In the genomic region with DNA sequence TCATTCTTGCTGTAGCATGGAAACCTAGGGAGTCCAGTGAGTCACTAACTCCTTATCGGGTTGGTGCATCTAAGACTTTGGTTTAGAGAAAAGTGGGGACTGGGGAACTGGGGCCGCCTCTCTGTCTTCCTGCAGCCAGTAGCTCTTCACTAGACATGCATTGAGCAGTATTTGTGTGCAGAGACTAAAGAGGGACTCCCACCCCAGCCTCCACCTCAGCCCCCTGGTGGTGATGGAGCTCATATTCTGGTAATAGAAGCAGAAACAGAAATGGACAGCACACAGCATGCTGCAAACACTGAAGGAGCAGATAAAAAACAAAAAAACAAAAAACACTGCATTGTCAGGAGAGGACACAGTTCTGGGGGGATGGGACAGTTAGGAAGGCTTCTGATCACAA, we compare ENCODE assay signal across 9 mouse cellular contexts.
DNase-seq lines count a peak whose midpoint lies in the region; ATAC-seq and TF ChIP-seq lines count a peak whose summit lies in the region.
"Had no signal": no experiment of that assay in that cellular context is flagged by ENCODE, and none has a peak within 500 bp of the region (broad histone marks: within the 10 kb centered on the region; RNA-seq: fewer than 3 reads in every experiment).

No protein-coding gene starts in this region.

- H3K79me2 ChIP-seq in liver, adult 2 months (ENCODE audit: control insufficient read depth, insufficient read depth, low read length), result no peaks in the 10 kb centered on the region

- no peak overlapping the region for H3K27ac ChIP-seq in liver, adult 2 months (replicated peaks; ENCODE audit: insufficient read depth, low read depth, low read length)
- no peak overlapping the region for H3K27ac ChIP-seq in liver, embryonic 12.5 days
- H3K27ac ChIP-seq in midbrain, embryonic 13.5 days, result no peak overlapping the region

- no peaks in the 10 kb centered on the region for H3K36me3 ChIP-seq in liver, adult 2 months (ENCODE audit: control insufficient read depth, insufficient read depth, low read length)
- no peaks in the 10 kb centered on the region for H3K36me3 ChIP-seq in liver, embryonic 12.5 days
- no peaks in the 10 kb centered on the region for H3K36me3 ChIP-seq in midbrain, embryonic 13.5 days
- H3K36me3 ChIP-seq: G1E had no signal

- no peak overlapping the region for H3K4me2 ChIP-seq in liver, embryonic 12.5 days
- no peak overlapping the region for H3K4me2 ChIP-seq in midbrain, embryonic 13.5 days (replicated peaks)

- H3K27me3 ChIP-seq in liver, adult 2 months (ENCODE audit: control insufficient read depth, insufficient read depth, low read length), result no peaks in the 10 kb centered on the region
- no peaks in the 10 kb centered on the region for H3K27me3 ChIP-seq in liver, embryonic 12.5 days (replicated peaks)
- H3K27me3 ChIP-seq in midbrain, embryonic 13.5 days, result no peaks in the 10 kb centered on the region

- H3K4me3 ChIP-seq in liver, adult 2 months (ENCODE audit: insufficient read depth, low read depth, low read length), result no peak overlapping the region
- no peak overlapping the region for H3K4me3 ChIP-seq in liver, embryonic 12.5 days
- no peak overlapping the region for H3K4me3 ChIP-seq in midbrain, embryonic 13.5 days (replicated peaks)

- no peak for TF ChIP-seq POLR2A in liver, adult 2 months (IDR thresholded peaks at IDR 0.05; ENCODE audit: extremely low read depth, insufficient read depth, low read length)

- intact Hi-C loops in left cerebral cortex, postnatal 14 days (cut with DNase I), result no loop called here

- DNase-seq in cerebellum, postnatal 14 days, result peak; percentile 32 to 55
- no peak for DNase-seq in cerebellum, adult 11-12 months
- DNase-seq in liver, adult 2 months (ENCODE audit: extremely low read depth, low read depth, low spot score), result no peak
- peak; percentile 55 for DNase-seq in embryo, embryonic 10.5 days (ENCODE audit: low spot score)
- DNase-seq in left cerebral cortex, postnatal 14 days (ENCODE audit: low spot score in 2 of 2), result no peak

- H3K4me1 ChIP-seq in liver, adult 2 months (ENCODE audit: control insufficient read depth, insufficient read depth, low read length), result peaks cover 13% of the 10 kb centered on the region
- peaks cover 29% of the 10 kb centered on the region for H3K4me1 ChIP-seq in liver, embryonic 12.5 days
- no peaks in the 10 kb centered on the region for H3K4me1 ChIP-seq in midbrain, embryonic 13.5 days (replicated peaks)

- WGBS in liver, adult 2 months, result 95% methylated on average over 2 of the region's 2 CpGs
- WGBS in liver, embryonic 12.5 days (ENCODE audit: insufficient replicate concordance), result 60% methylated on average over 2 of the region's 2 CpGs
- WGBS in midbrain, embryonic 13.5 days, result 75% methylated on average over 2 of the region's 2 CpGs

- no peaks in the 10 kb centered on the region for H3K9me3 ChIP-seq in liver, embryonic 12.5 days (replicated peaks)
- no peaks in the 10 kb centered on the region for H3K9me3 ChIP-seq in midbrain, embryonic 13.5 days
- H3K9me3 ChIP-seq: G1E had no signal

- ATAC-seq in liver, embryonic 12.5 days, result no peak
- ATAC-seq in midbrain, embryonic 13.5 days, result 0 out of 2 replicates have a peak, but pooled peaks have one; percentile 20
- no peak for ATAC-seq in monocyte, adult 5-6 weeks (replicated peaks; ENCODE audit: insufficient number of reproducible peaks, low FRiP score, low TSS enrichment, poor library complexity, severe bottlenecking)

- no peak overlapping the region for H3K9ac ChIP-seq in liver, adult 2 months (ENCODE audit: low read depth, low read length)
- H3K9ac ChIP-seq in liver, embryonic 12.5 days, result no peak overlapping the region
- H3K9ac ChIP-seq in midbrain, embryonic 13.5 days (replicated peaks), result no peak overlapping the region

- TF ChIP-seq CTCF in liver, adult 2 months (IDR thresholded peaks at IDR 0.05; ENCODE audit: low read depth, low read length), result peak; percentile 48

Comparison
In these comparisons a context has a peak if more than half of its experiments do, and no peak if none do; other contexts are left out.
1. DNase-seq: peak in cerebellum, postnatal 14 days (2 of 2) and embryo, embryonic 10.5 days (single experiment); none in cerebellum, adult 11-12 months (single experiment), liver, adult 2 months (single experiment) and left cerebral cortex, postnatal 14 days (0 of 2).